Mouse (Mus musculus) hindbrain, postnatal 0 days (tissue): ENCODE measurements around the gene Srsf3. TPM values are rescaled to one million over a fixed set of nuclear protein-coding genes. Genes with fewer than 3 reads are reported as not detected.

Experiments
- ATAC-seq: fragments of 200-750 bp; cut with Nextera tagmentation; 2 replicates; pipeline ENCODE4 v1.8.0; 2017; ENCODE audit warnings: mild to moderate bottlenecking, moderate TSS enrichment, moderate library complexity
- DNase-seq: peaks from one replicate; pipeline ENCODE4 v3.0.0-alpha.2; 2015; ENCODE audit warnings: low spot score
- H3K27ac ChIP-seq: fragments of 300-500 bp; sonication (generic); 2 replicates; pipeline ENCODE4 v1.5.1; 2014; ENCODE audit warnings: mild to moderate bottlenecking
- H3K27me3 ChIP-seq: fragments of 300-500 bp; sonication (generic); 2 replicates; pipeline ENCODE4 v1.6.1; 2014; ENCODE audit warnings: low read length, mixed read lengths; ENCODE audit not compliant: insufficient read depth
- H3K36me3 ChIP-seq: fragments of 300-500 bp; sonication (generic); 2 replicates; pipeline ENCODE4 v1.6.1; 2014; ENCODE audit warnings: low read length, mixed read lengths; ENCODE audit not compliant: insufficient read depth
- H3K4me1 ChIP-seq: fragments of 300-500 bp; sonication (generic); 2 replicates; pipeline ENCODE4 v1.6.1; 2014; ENCODE audit warnings: antibody characterized with exemption, low read length, mixed read lengths; ENCODE audit not compliant: insufficient read depth
- H3K4me2 ChIP-seq: fragments of 300-500 bp; sonication (generic); 2 replicates; pipeline ENCODE4 v1.6.1; 2014; ENCODE audit warnings: low read depth, mild to moderate bottlenecking, low read length, moderate library complexity, mixed read lengths
- H3K4me3 ChIP-seq: fragments of 300-500 bp; sonication (generic); 2 replicates; pipeline ENCODE4 v1.5.1; 2014; ENCODE audit warnings: low read length
- H3K9ac ChIP-seq: fragments of 300-500 bp; sonication (generic); replicated peaks from 2 replicates; pipeline ENCODE4 v1.6.1; 2014; ENCODE audit warnings: mild to moderate bottlenecking, low read length, moderate library complexity, mixed read lengths
- H3K9me3 ChIP-seq: fragments of 300-500 bp; sonication (generic); 2 replicates; pipeline ENCODE4 v1.6.1; 2016; ENCODE audit warnings: low read length, mixed read lengths
- CTCF ChIP-seq: IDR thresholded peaks from 2 replicates; pipeline ENCODE4 v1.5.1; 2016; ENCODE audit warnings: antibody characterized with exemption, control low read depth, low read depth
- WGBS: fragments of 180-500 bp; shearing (Covaris S2); extraction: QIAGEN DNeasy Blood & Tissue Kit; methylation state at CpG from one replicate; pipeline ENCODE4 v1.1.7; 2014; 5-methylcytosine and 5-hydroxymethylcytosine counted together
- polyA plus RNA-seq: library from polyadenylated mRNA; unstranded; fragments of >200 nt; fragmentation: Nextera tagmentation; extraction: Ambion mirVana; gene quantifications from 2 replicates; pipeline ENCODE4 v1.2.1, GENCODE M21; 2015
- total RNA-seq: library from RNA; depleted of rRNA; stranded (reverse); fragments of >200 nt; gene quantifications from 2 replicates; pipeline ENCODE4 v1.2.3, GENCODE M21; 2014

Gene Srsf3
- total and polyA plus RNA-seq, 2 experiments from 2014 or later: 139 to 298 TPM

DNA sequence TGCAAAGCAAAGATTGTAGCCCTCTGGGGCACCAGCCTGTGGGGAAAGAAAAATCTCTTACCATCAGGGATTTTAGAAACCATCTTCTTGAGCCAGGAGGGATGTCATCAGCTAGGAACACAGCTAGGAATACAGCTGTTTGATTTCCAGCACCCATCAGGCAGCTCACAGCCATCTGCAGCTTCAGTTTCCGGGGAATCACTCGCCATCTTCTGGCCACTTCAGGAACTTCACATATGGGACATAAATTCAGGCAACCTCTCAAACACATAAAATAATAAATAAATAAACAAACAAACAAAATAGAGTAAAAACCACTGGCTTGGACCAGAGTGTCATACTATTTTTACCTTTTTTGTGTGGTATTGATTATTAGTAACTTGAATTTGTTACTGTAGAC is 16.8 kb upstream of the Srsf3 start:
- WGBS: 20% methylated on average over 2 of the region's 2 CpGs
- Histone ChIP-seq H3K27ac (no peak overlapping the region), H3K9me3 (no peaks in the 10 kb centered on the region), H3K27me3 (no peaks in the 10 kb centered on the region), H3K4me3 (no peak overlapping the region), H3K4me1 (no peaks in the 10 kb centered on the region), H3K36me3 (no peaks in the 10 kb centered on the region), H3K9ac (no peak overlapping the region), H3K4me2 (no peak overlapping the region)
- DNase-seq: peak; percentile 61
- peak; percentile 68 for TF ChIP-seq CTCF
- no peak for ATAC-seq

DNA sequence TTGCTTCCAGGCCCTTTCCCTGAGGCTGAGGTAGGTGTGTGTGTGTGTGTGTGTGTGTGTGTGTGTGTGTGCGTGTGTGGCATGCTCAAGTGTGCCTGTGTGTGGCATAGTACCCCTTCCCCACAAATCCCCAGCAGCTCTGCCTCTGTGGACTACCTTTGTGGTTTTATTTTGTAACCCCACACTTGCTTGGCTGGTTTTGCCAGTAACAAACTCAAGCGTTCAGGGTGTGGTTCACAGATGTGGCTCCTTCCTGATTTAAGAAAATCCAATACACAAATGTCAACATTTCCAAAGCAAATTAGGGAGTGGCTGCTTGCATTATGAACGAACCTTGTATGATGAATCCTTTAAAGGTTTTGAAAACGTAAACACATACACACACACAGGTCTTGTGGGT is 15.7 kb upstream of the Srsf3 start:
- no peak overlapping the region for H3K9ac ChIP-seq
- H3K27ac ChIP-seq: no peak overlapping the region
- no peaks in the 10 kb centered on the region for H3K9me3 ChIP-seq
- no peak for ATAC-seq
- no peak for TF ChIP-seq CTCF
- H3K4me2 ChIP-seq: no peak overlapping the region
- H3K4me3 ChIP-seq: no peak overlapping the region
- 91% methylated on average over 4 of the region's 4 CpGs for WGBS
- no peak for DNase-seq
- H3K36me3 ChIP-seq: no peaks in the 10 kb centered on the region
- no peaks in the 10 kb centered on the region for H3K27me3 ChIP-seq
- H3K4me1 ChIP-seq: no peaks in the 10 kb centered on the region

DNA sequence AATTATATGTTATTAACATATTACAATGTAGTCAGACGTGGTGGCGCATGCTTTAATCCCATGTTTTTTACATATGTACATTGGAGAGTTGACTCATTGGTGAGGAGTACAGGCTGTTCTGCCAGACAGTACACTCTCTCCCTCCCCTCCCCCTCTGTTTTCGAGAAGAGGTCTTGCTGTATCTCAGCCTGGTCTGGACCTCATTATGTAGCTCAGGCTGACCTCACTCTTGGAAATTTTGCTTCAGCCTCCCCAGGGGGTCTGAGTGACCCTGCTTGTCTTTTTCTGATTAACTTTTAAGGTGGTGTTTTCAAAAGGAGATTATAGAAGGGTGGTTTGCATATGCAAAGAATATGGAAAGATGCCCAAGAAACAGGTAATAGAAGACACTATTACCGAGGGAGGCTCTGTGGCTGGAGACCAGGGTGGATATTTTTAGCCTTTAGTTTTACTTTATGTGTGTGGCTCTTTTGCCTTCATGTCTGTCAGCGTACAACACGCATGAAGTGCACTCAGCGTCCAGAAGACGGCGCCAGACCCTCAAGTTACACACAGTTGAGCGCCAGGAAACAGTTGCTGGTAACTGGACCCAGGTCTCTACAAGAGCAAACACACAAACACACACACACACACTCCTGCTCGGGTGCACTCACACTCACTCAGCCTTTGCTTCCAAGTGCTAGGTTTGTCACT is 14.0 kb upstream of the Srsf3 start:
- Histone ChIP-seq H3K4me2 (no peak overlapping the region), H3K4me3 (no peak overlapping the region), H3K9ac (no peak overlapping the region), H3K27ac (no peak overlapping the region), H3K4me1 (no peaks in the 10 kb centered on the region), H3K9me3 (no peaks in the 10 kb centered on the region), H3K27me3 (no peaks in the 10 kb centered on the region), H3K36me3 (no peaks in the 10 kb centered on the region)
- ATAC-seq: no peak
- TF ChIP-seq CTCF: peak; percentile 53
- WGBS: 50% methylated on average over 11 of the region's 11 CpGs
- no peak for DNase-seq

DNA sequence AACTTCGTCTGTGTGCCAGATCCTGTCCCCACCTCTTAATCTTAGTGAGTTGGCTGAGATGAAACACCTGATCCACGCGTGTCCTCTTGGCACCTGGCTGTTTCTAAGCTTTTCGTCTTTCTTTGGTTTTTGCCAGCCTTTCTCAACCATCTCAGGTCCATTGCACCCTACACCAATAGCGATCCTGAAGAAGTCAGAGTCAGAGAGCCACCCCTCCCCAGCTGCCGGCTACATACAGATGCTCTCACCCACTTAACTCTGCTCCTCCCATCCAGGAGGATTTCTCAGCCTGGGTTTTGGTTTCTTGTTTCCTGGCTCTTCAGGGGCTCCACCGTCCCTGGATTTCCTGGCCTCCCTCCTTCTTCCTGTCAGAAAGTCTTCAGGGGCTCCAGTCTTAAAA is 13.0 kb upstream of the Srsf3 start:
- no peaks in the 10 kb centered on the region for H3K9me3 ChIP-seq
- no peak for DNase-seq
- no peak overlapping the region for H3K9ac ChIP-seq
- no peak for ATAC-seq
- H3K27ac ChIP-seq: no peak overlapping the region
- H3K4me2 ChIP-seq: no peak overlapping the region
- 81% methylated on average over 7 of the region's 7 CpGs for WGBS
- no peaks in the 10 kb centered on the region for H3K27me3 ChIP-seq
- no peaks in the 10 kb centered on the region for H3K4me1 ChIP-seq
- no peak for TF ChIP-seq CTCF
- no peak overlapping the region for H3K4me3 ChIP-seq
- H3K36me3 ChIP-seq: no peaks in the 10 kb centered on the region

DNA sequence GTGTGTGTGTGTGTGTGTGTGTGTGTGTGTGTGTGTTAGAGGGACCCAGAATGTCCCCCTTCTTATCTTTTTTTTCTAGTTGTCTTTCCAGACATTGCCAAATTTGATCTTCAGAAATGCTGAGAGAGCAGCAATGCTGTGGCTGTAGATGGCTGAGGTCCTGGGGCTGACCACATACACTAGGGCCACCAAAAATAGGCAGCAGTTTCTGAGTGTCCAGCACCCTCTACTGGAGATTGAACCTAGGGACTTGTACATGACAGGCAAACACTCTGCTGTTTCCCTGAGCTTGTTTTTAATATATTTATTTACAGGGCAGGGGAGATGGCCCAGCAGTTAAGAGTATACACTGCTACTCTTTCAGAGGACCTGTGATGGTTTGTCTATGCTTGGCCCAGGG is 12.0 kb upstream of the Srsf3 start:
- no peak overlapping the region for H3K9ac ChIP-seq
- no peak overlapping the region for H3K4me2 ChIP-seq
- H3K9me3 ChIP-seq: no peaks in the 10 kb centered on the region
- no peaks in the 10 kb centered on the region for H3K36me3 ChIP-seq
- H3K4me3 ChIP-seq: no peak overlapping the region
- DNase-seq: peak; percentile 37
- H3K4me1 ChIP-seq: no peaks in the 10 kb centered on the region
- H3K27ac ChIP-seq: no peak overlapping the region
- H3K27me3 ChIP-seq: no peaks in the 10 kb centered on the region
- TF ChIP-seq CTCF: peak; percentile 51
- no peak for ATAC-seq

DNA sequence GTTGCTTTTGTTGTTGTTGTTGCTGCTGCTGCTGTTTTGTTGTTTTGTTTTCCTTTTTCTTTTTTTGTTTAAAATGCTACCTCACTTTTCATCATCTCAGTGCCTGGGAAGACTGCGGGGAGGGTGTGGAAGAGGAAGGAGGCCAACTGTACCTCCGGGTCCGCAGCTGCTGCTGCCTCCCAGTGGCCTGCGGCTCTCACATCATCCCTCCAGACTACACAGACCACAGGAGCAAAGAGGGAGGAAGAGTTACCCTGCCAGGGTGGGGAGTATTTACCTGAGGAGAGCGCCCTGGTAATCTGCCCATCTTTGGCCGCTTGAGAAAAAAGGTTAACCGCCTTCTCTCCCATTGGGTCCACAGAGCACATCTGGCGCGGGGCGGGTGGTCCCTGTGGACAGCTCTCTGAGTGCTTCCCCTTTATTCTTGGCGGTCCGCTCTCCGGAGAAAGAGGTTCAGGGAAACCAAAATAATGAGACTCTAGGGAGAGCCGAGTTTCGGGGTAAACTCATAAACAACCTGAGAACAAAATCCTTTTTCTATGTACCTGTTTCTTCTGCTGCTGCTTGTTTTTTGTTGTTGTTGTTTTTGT is 10.1 kb upstream of the Srsf3 start:
- Histone ChIP-seq H3K9ac (no peak overlapping the region), H3K27ac (no peak overlapping the region), H3K4me1 (no peaks in the 10 kb centered on the region), H3K4me2 (0 out of 2 replicates have a peak overlapping the region, but pooled peaks have one; percentile 25), H3K9me3 (no peaks in the 10 kb centered on the region), H3K27me3 (no peaks in the 10 kb centered on the region), H3K36me3 (no peaks in the 10 kb centered on the region), H3K4me3 (no peak overlapping the region)
- WGBS: 26% methylated on average over 15 of the region's 15 CpGs
- ATAC-seq (peak; percentile 68; the same call in 1 of the 2 replicates), DNase-seq (peak; percentile 44)
- TF ChIP-seq CTCF: peak; percentile 65

DNA sequence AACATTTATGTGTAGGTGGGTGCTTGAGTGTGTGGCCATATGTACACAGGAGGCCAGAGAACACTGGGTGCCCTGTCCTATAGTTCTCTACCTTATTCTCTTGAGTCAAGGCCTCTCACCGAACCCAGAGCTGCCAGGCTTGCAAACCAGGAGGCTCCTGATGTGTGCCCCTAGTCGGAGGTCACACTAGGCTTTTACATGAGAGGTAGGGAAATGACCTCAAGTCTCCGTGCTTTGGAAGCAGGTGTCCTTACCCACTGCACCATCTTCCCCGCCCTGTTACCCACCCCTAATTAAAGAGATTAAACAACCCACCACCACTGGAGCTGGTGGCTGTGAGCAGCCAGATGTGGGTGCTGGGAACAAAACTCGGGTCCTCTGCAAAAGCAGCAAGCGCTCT is 9.1 kb upstream of the Srsf3 start:
- no peaks in the 10 kb centered on the region for H3K9me3 ChIP-seq

More for the DNA sequence above, 9.1 kb upstream of the Srsf3 start:
- Histone ChIP-seq H3K27ac (no peak overlapping the region), H3K9ac (no peak overlapping the region), H3K4me1 (no peaks in the 10 kb centered on the region), H3K4me2 (no peak overlapping the region), H3K36me3 (no peaks in the 10 kb centered on the region), H3K4me3 (no peak overlapping the region), H3K27me3 (no peaks in the 10 kb centered on the region)
- DNase-seq: no peak
- WGBS: 90% methylated on average over 6 of the region's 6 CpGs
- no peak for ATAC-seq
- no peak for TF ChIP-seq CTCF
